Mouse (Mus musculus): ENCODE data around the gene Gpr1.
"Not testable (repeated sequence)": the region's sequence is repeated elsewhere in the genome, so short reads cannot be mapped to it uniquely, and the experiment has no call there.

Gpr1 gene

DNA sequence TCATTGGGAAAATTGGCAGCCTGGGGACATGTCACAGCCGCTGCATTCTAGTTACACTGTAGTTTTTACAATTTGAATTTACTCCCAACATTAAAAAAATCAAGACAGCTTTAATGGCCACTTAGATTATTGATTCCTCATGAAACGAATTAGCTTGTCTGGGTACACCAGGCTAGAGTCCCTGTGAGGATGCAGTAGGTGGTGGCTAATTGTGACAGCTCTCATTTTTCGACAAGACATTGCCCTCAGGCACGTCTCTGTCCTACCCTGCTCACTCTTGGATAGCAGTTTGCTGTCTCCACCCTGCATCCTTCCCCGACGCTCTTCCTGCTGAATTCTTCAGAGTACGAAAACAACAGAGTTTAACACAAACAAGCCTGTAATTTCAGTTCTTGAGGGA is 288 bp upstream of the Gpr1 start:
- no peak for DNase-seq

GRCm38 (mm10) chr1:63213478-63214270 is 669 bp downstream of the Gpr1 start:
- no peak for DNase-seq

- no peak for DNase-seq
Observed at GRCm38 (mm10) chr1:63209861-63210529, 4.3 kb downstream of the Gpr1 start.

GRCm38 (mm10) chr1:63207607-63208006 is 6.7 kb downstream of the Gpr1 start:
- no peak for DNase-seq

GRCm38 (mm10) chr1:63204660-63205394 is 9.5 kb downstream of the Gpr1 start:
- DNase-seq = no peak

DNA sequence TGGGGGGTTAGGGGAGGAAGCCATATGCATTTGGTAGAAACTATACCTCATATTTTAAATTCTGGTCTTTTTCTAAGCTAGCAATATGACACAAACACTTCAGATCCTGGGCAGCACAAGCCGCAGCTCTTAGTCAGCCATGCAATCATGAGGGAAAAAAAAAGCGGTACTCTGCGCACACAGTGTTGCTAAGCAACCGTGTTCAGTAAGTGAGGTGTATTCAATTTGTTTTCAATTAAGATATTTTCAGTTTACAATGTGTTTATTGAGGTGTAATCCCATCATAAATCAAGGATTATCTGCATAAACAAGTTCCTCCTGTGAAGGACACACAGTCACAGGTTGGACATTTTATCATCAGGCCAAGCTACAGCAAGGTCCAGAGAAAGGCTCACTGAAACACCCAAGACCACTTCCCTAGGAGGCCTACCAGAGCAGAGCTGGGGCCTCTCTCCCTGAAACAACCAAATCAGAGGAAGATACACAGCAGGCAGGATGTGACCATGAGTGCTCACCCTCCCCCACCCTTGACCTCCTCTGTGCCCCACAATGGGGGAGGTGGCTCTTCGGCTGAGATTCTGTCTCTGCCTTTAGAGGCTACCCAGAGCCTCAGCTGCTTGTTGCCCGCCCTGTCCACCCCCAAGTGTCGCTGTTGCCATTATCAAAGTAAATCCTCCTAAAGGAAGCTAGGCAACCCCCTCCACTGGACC is 10.2 kb downstream of the Gpr1 start:
- DNase-seq = no peak

DNA sequence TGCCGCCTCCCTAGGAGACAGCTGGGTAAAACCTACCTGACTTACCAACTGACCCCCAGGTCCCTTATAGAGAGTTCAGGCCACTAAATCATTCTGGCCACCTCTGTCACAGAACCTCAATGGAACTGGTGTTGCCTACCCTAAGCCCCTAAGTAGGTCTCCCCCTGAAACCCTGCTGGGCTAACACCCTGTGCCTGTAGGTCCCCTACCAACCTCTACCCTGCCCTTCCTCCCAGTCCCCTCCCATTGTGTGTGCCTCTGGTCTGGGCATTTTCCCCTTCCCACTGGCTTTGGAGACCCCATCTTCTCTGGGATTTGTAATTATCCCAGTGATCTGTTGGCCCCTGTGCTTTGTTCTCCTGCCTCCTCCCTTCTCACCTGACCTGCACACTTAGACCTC is 10.9 kb downstream of the Gpr1 start:
- no peak for DNase-seq

- DNase-seq = no peak
Observed at GRCm38 (mm10) chr1:63201672-63202071, 12.7 kb downstream of the Gpr1 start.

DNA sequence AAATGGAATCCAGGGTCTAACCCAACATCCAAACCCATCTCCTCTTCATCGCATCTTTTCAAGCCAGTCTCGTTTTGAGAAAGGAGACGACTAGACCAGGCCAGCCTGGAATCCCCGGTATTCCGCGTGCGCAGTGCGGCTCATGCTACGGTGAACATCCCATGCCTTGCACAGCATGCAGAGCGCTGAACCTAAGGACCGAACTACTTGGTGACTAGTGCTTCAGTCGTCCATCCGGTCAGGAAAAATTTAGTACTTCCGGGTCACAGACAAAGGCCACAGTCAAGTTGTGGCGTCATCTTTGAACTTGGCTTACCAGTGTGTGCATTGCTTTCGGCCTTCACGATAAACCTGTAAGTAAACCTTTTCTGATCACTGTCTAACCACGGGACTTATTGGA is 14.0 kb downstream of the Gpr1 start:
- DNase-seq = no peak

DNA sequence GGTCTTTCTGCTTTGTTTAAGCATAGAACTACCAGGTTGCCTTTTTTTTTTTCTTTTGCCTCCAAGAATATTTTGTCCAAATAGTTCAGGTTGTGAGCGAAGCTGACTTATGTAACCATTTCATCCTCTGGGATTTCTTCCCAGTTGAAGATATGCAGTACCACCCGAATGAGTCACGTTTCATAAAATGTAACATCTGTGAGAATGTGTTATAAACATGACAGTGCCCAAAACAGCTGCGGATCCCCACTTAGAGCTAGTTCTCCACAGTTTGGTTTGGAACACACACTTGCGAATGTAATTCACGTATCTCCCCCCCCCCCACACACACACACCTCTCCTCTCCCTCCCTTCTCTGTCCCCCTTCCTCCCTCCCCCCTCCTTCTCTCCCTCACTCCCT is 15.0 kb downstream of the Gpr1 start:
- no peak for DNase-seq

- no peak for DNase-seq
Observed at GRCm38 (mm10) chr1:63195848-63196512, 18.4 kb downstream of the Gpr1 start.

GRCm38 (mm10) chr1:63192306-63193065 is 21.9 kb downstream of the Gpr1 start:
- DNase-seq = no peak

- DNase-seq = peak; percentile 24
Observed at GRCm38 (mm10) chr1:63190851-63191250, 23.5 kb downstream of the Gpr1 start.

DNA sequence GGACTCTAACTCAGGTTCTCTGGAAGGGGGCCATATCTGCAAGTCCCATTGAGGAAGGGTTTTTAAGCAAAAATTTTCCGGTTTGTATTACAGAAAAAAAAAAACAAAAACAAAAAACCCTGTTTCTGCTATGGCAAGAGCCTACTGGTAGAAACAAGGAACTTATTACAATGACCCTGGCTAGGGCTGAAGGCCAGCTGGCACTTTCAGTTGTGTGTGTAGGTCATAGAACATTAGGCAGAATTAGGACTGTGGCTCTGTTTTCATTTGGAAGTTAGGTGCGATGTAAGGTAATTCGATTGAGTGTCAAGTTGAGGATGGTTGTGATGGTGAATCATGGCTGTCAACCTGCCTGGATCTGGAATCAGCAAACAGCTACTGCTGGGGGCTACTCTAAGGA is 25.8 kb downstream of the Gpr1 start:
- no peak for DNase-seq

DNA sequence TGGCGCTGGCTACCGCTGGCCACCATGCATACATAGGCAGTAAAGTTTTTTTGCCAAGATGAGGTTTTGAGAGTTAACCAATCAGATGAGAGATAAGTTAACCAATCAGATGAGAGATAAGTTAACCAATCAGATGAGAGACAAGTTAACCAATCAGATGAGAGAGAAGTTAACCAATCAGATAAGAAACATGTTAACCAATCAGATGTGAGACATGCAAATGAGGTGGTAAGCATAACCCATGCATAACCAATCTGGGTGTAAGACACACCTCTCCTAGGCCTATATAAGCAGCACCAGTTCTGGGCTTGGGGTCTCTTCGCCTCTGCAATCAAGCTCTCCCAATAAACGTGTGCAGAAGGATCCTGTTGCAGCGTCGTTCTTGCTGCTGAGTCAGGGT is 28.9 kb downstream of the Gpr1 start:
- DNase-seq = not testable (repeated sequence)

- peak; percentile 66 for DNase-seq
Observed at GRCm38 (mm10) chr1:63182636-63183270, 31.6 kb downstream of the Gpr1 start.

DNA sequence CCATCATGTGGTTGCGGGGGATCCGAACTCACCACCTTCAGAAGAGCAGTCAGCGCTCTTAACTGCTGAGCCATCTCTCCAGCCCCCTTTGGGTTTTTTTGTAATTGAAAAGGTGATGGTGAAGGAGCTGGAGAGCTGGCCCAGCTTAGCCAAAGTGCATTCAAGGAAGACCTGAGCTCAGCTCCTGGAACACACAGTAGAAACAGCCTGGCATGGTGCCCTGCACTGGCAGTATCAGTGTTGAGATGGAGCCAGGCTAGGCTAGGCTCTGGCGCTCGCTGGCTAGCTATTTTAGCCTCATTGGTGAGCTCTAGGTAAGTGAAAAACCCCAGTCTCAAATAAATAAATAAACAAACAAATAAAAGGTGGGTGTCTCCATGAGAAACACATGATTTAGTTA is 32.1 kb downstream of the Gpr1 start:
- peak; percentile 22 for DNase-seq

- DNase-seq = no peak
Observed at GRCm38 (mm10) chr1:63181480-63181879, 32.9 kb downstream of the Gpr1 start.

DNA sequence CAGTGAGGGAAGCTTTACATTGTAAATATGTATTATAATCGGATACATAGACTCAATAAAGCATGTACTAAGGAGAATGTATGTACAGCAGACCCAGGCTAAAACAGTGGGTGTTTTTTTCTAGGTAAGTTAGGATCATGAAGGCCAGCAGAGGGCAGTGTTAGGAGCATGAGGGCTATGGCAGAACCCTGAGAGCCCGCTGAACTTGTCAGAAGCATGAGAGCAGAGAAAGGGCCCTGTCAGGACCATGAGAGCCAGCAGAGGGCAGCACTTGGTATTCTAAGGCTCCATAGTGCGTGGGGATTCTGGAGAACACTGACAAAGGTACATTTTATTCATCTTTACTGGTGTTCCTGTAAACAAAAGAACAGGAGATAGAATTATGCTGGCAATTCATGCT is 33.3 kb downstream of the Gpr1 start:
- peak; percentile 97 for DNase-seq

- DNase-seq = not testable (repeated sequence)
Observed at GRCm38 (mm10) chr1:63180575-63180974, 33.8 kb downstream of the Gpr1 start.

DNA sequence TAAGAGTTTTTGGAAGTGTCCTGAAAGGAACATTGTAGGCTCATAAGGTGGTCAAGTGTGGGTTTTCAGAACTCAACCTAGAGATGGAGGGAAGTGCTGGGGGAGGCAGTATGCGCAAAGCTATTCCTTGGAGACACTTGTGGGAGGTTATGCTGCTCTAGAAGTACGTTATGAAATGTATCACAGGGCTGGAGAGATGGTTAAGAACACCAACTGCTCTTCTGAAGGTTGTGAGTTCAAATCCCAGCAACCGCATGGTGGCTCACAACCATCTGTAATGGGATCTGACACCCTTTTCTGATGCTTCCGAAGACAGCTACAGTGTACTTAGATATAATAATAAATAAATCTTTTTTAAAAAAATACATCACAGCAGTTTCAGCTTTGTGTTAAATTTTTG is 34.2 kb downstream of the Gpr1 start:
- DNase-seq = no peak

Measured in lung, postnatal 14 days (tissue).